Mouse (Mus musculus) kidney, adult 2 months (tissue): Measurements from ENCODE around the gene Pfkl.

Experiments
- CTCF ChIP-seq: fragments of 200-500 bp; conservative IDR thresholded peaks from 2 replicates; pipeline ENCODE4 v1.5.1; 2011; ENCODE audit warnings: low read depth, mild to moderate bottlenecking, control low read depth, low read length, moderate library complexity, mixed read lengths; ENCODE audit not compliant: insufficient read depth, insufficient read length
- POLR2A ChIP-seq: fragments of 200-500 bp; IDR thresholded peaks from one replicate; pipeline ENCODE4 v1.6.1; 2011; ENCODE audit warnings: low read depth, low read length, control low read depth

DNA sequence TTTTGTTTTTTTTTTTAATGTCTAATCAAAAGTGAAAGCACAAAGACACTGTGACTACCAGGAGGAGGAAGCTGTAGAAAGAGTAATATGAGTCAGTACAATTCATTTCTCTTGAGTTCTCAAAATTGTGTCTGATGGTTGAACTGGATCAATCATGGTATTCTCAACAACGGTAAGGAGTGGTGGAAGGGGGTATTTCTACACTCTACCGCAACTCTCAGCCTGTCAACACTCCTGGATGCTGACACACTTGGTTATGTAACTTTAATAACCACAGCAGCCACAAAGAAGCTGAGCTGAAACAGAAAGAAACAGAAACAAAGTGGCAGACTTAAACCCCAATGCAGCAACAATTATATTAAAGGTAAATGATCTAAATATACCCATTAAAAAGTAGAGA lies 47.2 kb downstream of the Pfkl start:
- TF ChIP-seq CTCF (no peak), POLR2A (no peak)
